Mouse (Mus musculus) retina, postnatal 7 days (tissue): ENCODE measurements at regions not wholly inside any gene's neighbourhood (a gene's known extent, or its start where the extent isn't known, plus 50 kb on each side); places are given as distances from the start of the nearest gene placed in this dataset.

Experiments used
- DNase-seq: peaks from one replicate; pipeline ENCODE4 v3.0.0-alpha.2; 2012; ENCODE audit warnings: low read depth, low spot score

GRCm38 (mm10) chr2:161470844-161471243 lies 362.0 kb upstream of the Chd6 start:
- DNase-seq = no peak

GRCm38 (mm10) chr2:161470025-161470424 lies 361.1 kb upstream of the Chd6 start:
- peak; percentile 57 for DNase-seq

GRCm38 (mm10) chr2:161467035-161467434 lies 358.2 kb upstream of the Chd6 start:
- no peak for DNase-seq

GRCm38 (mm10) chr2:161460600-161460999 lies 351.7 kb upstream of the Chd6 start:
- DNase-seq = no peak

- no peak for DNase-seq
Observed at GRCm38 (mm10) chr2:161454466-161454865, 345.6 kb upstream of the Chd6 start.

GRCm38 (mm10) chr2:161433816-161434215 lies 324.9 kb upstream of the Chd6 start:
- DNase-seq = no peak

GRCm38 (mm10) chr2:161429294-161429693 lies 320.4 kb upstream of the Chd6 start:
- DNase-seq = no peak

GRCm38 (mm10) chr2:161425587-161425986 lies 316.7 kb upstream of the Chd6 start:
- DNase-seq = no peak

- no peak for DNase-seq
Observed at GRCm38 (mm10) chr2:161418062-161418461, 309.2 kb upstream of the Chd6 start.

GRCm38 (mm10) chr2:161416218-161416927 lies 307.5 kb upstream of the Chd6 start:
- peak; percentile 21 for DNase-seq

GRCm38 (mm10) chr2:161408306-161408705 lies 299.4 kb upstream of the Chd6 start:
- DNase-seq = no peak

GRCm38 (mm10) chr2:161405847-161406384 lies 297.0 kb upstream of the Chd6 start:
- no peak for DNase-seq

- DNase-seq = no peak
Observed at GRCm38 (mm10) chr2:161398061-161398460, 289.2 kb upstream of the Chd6 start.

- no peak for DNase-seq
Observed at GRCm38 (mm10) chr2:161390954-161391690, 282.2 kb upstream of the Chd6 start.

- no peak for DNase-seq
Observed at GRCm38 (mm10) chr2:161389318-161389835, 280.5 kb upstream of the Chd6 start.

- no peak for DNase-seq
Observed at GRCm38 (mm10) chr2:161387054-161387453, 278.2 kb upstream of the Chd6 start.

- no peak for DNase-seq
Observed at GRCm38 (mm10) chr2:161382411-161382810, 273.5 kb upstream of the Chd6 start.

GRCm38 (mm10) chr2:161378313-161378712 lies 269.4 kb upstream of the Chd6 start:
- no peak for DNase-seq

- DNase-seq = no peak
Observed at GRCm38 (mm10) chr2:161362325-161362724, 253.4 kb upstream of the Chd6 start.

- no peak for DNase-seq
Observed at GRCm38 (mm10) chr2:161349110-161349509, 240.2 kb upstream of the Chd6 start.

GRCm38 (mm10) chr2:161344018-161344417 lies 235.1 kb upstream of the Chd6 start:
- no peak for DNase-seq

- DNase-seq = no peak
Observed at GRCm38 (mm10) chr2:161342648-161343047, 233.8 kb upstream of the Chd6 start.
